Mouse (Mus musculus): ENCODE data around the gene Agbl4.

Gene Agbl4

GRCm38 (mm10) chr4:111664146-111664545, 1266.7 kb downstream of the Agbl4 start:
- no peak for DNase-seq (ENCODE audit: low spot score in 2 of 2)

GRCm38 (mm10) chr4:111666713-111667112, 1269.3 kb downstream of the Agbl4 start:
- no peak for DNase-seq (ENCODE audit: low spot score in 2 of 2)

- no peak for DNase-seq (ENCODE audit: low spot score in 2 of 2)
These were observed 1271.9 kb downstream of the Agbl4 start for GRCm38 (mm10) chr4:111669369-111669768.

- DNase-seq (ENCODE audit: low spot score in 2 of 2): no peak
These were observed 1273.3 kb downstream of the Agbl4 start for GRCm38 (mm10) chr4:111670566-111671421.

GRCm38 (mm10) chr4:111671440-111671839, 1274.0 kb downstream of the Agbl4 start:
- DNase-seq (ENCODE audit: low spot score in 2 of 2): no peak

GRCm38 (mm10) chr4:111673904-111674303, 1276.4 kb downstream of the Agbl4 start:
- no peak for DNase-seq (ENCODE audit: low spot score in 2 of 2)

GRCm38 (mm10) chr4:111681926-111682325, 1284.5 kb downstream of the Agbl4 start:
- DNase-seq (ENCODE audit: low spot score in 2 of 2): no peak

GRCm38 (mm10) chr4:111682793-111683192, 1285.3 kb downstream of the Agbl4 start:
- DNase-seq (ENCODE audit: low spot score in 2 of 2): no peak

- DNase-seq (ENCODE audit: low spot score in 2 of 2): no peak
These were observed 1286.4 kb downstream of the Agbl4 start for GRCm38 (mm10) chr4:111683843-111684242.

- no peak for DNase-seq (ENCODE audit: low spot score in 2 of 2)
These were observed 1288.5 kb downstream of the Agbl4 start for GRCm38 (mm10) chr4:111685951-111686350.

GRCm38 (mm10) chr4:111686951-111687350, 1289.5 kb downstream of the Agbl4 start:
- peak in 1 of 2 experiments; percentile 62 for DNase-seq (ENCODE audit: low spot score in 2 of 2)

GRCm38 (mm10) chr4:111687613-111688012, 1290.2 kb downstream of the Agbl4 start:
- peak; percentile 55 to 82 for DNase-seq (ENCODE audit: low spot score in 2 of 2)

- DNase-seq (ENCODE audit: low spot score in 2 of 2): no peak
These were observed 1293.6 kb downstream of the Agbl4 start for GRCm38 (mm10) chr4:111691057-111691543.

- DNase-seq (ENCODE audit: low spot score in 2 of 2): no peak
These were observed 1303.9 kb downstream of the Agbl4 start for GRCm38 (mm10) chr4:111701381-111701780.

GRCm38 (mm10) chr4:111704126-111704525, 1306.7 kb downstream of the Agbl4 start:
- DNase-seq (ENCODE audit: low spot score in 2 of 2): no peak

GRCm38 (mm10) chr4:111704975-111705374, 1307.5 kb downstream of the Agbl4 start:
- no peak for DNase-seq (ENCODE audit: low spot score in 2 of 2)

All from spleen, postnatal 4 days (tissue).